Mouse (Mus musculus) left cerebral cortex, adult 18-20 months (tissue): Measurements from ENCODE around the gene Emc1. TPM values are rescaled to one million over a fixed set of nuclear protein-coding genes. Genes with fewer than 3 reads are reported as not detected.

Experiments
- DNase-seq, 2 experiments: peaks; one replicate each; pipeline ENCODE4 v3.0.0; 2021 to 2022; ENCODE audit warnings: low spot score in 2 of 2, mixed read lengths in 1 of 2
- microRNA-seq, 2 experiments: library from miRNA; unstranded; fragments of <30 nt; microRNA quantifications; one replicate each; pipeline ENCODE4 v1.2.0; 2021
- total RNA-seq, 2 experiments: library from RNA; stranded (reverse); gene quantifications; 2 replicates each; pipeline ENCODE4 v1.2.3; 2021

The Emc1 gene
- total RNA-seq, 2 experiments from 2014 or later, result 83.1 to 87.3 TPM

- no peak for DNase-seq
Measured at GRCm38 (mm10) chr4:139422409-139422808, 70.0 kb downstream of the Emc1 start.

GRCm38 (mm10) chr4:139423270-139423669 lies 70.9 kb downstream of the Emc1 start:
- no peak for DNase-seq

Small RNAs within 50 kb of the gene (microRNA-seq; reads per million reads assigned to microRNA genes)
- gene Gm24245, result 0 reads per million in 2 experiments
- 0 to 0.21 reads per million in 2 experiments for gene Gm25732

Other genes with a start within 250 kb of the Emc1 start
- 100 to 1,000 TPM; 198 to 207 TPM for gene Minos1, start 221.5 kb upstream of the Emc1 start, total RNA-seq
- 100 to 1,000 TPM; 302 to 316 TPM for gene Capzb, start 159.7 kb upstream of the Emc1 start, total RNA-seq
- gene Pqlc2, start 41.9 kb upstream of the Emc1 start, total RNA-seq, result 10 to 100 TPM; 15.0 to 15.8 TPM
- gene Akr7a5, start 41.8 kb upstream of the Emc1 start, total RNA-seq, result 10 to 100 TPM; 26.8 to 27.0 TPM
- 10 to 100 TPM; 44.3 to 47.5 TPM for gene Mrto4, start within 50 bp of the Emc1 start, total RNA-seq
- 100 to 1,000 TPM; 168 to 170 TPM for gene Ubr4, start within 50 bp of the Emc1 start, total RNA-seq
- 10 to 100 TPM; 18.8 to 19.4 TPM for gene Iffo2, start 178.0 kb downstream of the Emc1 start, total RNA-seq